Mouse (Mus musculus) left cerebral cortex, postnatal 14 days (tissue): ENCODE measurements at regions not wholly inside any gene's neighbourhood (a gene's known extent, or its start where the extent isn't known, plus 50 kb on each side); places are given as distances from the start of the nearest gene placed in this dataset.
"Not testable (repeated sequence)": the region's sequence is repeated elsewhere in the genome, so short reads cannot be mapped to it uniquely, and the experiment has no call there.

Experiments used
- DNase-seq, 2 experiments: peaks; one replicate each; pipeline ENCODE4 v3.0.0; 2021 to 2022; ENCODE audit warnings: low spot score in 2 of 2, mixed read lengths in 1 of 2
- intact Hi-C: fragments of 180-260 bp; cut with DNase I; formaldehyde crosslinking; loops from one replicate; pipeline ENCODE4 v1.15.1; 2025
- microRNA-seq, 2 experiments: library from miRNA; unstranded; fragments of <30 nt; microRNA quantifications; one replicate each; pipeline ENCODE4 v1.2.0; 2022

DNA sequence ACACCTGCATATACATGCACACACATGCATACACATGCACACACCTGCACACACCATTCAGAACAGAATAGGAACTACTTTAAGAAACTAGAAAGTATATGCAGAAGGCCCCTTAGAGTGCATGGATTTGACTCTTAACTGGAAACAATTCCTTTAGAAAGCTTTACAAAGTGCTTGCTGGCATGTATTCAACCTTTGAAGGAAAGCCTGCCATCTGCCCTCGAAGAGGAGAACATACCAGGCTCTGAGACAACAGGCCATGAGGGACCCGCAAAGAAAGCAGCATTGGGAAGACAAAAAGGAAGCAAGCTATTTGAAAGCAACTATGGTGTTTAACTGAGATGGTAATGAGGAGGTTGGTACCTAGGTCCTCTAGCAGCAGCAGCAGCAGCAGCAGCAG is 74.0 kb upstream of the Spon1 start:
- intact Hi-C loops: no loop called here
- no peak for DNase-seq

DNA sequence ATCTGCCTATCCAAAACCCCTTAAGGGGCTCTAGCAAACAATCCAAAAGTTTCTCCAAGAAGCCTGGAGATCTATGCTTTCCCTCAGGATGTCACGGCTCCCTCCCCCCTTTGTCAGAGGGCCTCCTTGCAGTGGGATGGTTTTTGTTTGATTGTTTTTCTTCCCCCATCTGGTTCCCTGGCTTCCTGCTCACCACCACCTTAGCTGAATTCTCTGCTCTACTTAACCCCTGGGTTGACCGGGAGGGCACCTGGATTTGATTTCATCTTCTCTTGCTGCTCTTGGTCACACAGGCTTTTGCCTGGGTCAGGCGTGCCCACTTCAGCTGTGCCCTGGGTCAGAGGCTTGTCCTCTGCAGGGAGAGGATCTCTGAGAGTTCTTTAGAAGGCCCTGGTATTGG is 72.3 kb upstream of the Spon1 start:
- intact Hi-C loops: no loop called here
- DNase-seq: no peak

DNA sequence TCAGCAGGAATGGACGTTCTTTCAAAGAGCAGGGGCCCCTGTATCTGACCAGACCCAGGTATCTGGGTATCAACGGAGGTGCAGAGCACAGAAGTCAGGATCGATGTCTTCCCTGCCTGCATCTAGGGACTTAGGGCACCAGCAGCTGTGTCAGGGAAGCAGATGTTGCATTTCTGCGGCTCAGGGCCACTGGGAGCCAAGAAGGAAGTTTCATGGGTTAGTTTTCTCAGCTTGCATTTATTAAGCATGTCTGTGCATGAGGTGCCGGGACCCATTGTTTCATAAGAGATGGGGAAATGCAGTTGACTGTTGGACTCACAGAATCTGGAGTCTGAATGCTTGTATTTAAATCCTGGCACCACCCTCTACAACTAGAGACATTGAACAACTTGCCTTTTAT is 71.3 kb upstream of the Spon1 start:
- intact Hi-C loops: no loop called here

DNA sequence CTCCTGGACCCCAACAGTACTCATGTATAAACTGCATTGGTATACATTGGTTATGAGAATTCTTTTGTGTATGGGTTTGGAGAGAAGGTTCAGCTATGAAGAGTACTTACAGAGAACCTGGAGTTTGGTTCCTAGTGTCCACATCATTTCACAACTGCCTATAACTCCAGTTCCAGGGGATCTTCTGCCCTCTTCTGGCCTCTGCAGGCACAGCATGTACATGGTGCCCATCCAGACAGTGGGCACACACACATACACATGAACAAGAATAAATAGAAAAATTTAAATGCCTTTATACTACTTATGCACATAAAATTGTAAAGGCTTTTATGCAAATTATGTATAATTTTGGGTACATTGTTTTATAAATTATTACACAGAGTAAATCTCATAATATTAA is 59.9 kb upstream of the Spon1 start:
- intact Hi-C loops: no loop called here
- DNase-seq: no peak

More for the DNA sequence above, 71.3 kb upstream of the Spon1 start:
- DNase-seq: no peak

DNA sequence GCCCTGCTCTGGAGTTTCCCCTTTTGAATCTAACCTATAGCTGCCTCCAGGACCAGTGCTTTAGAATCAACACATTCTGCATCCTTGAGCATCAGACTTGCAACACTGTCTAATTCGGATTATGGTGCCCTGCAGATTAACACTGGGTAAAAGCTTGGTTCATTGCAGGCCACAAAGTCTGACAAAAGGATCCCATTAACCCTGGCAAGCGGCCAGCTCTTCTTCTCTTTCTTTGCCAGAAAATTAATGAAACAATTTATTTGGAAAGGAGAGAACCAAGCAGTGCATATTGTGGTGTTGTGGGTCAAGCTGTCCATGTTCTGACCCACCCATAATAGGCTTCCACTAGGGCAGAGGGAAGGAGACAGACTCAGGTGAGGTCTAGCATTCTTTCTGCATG is 58.2 kb upstream of the Spon1 start:
- intact Hi-C loops: no loop called here
- no peak for DNase-seq

DNA sequence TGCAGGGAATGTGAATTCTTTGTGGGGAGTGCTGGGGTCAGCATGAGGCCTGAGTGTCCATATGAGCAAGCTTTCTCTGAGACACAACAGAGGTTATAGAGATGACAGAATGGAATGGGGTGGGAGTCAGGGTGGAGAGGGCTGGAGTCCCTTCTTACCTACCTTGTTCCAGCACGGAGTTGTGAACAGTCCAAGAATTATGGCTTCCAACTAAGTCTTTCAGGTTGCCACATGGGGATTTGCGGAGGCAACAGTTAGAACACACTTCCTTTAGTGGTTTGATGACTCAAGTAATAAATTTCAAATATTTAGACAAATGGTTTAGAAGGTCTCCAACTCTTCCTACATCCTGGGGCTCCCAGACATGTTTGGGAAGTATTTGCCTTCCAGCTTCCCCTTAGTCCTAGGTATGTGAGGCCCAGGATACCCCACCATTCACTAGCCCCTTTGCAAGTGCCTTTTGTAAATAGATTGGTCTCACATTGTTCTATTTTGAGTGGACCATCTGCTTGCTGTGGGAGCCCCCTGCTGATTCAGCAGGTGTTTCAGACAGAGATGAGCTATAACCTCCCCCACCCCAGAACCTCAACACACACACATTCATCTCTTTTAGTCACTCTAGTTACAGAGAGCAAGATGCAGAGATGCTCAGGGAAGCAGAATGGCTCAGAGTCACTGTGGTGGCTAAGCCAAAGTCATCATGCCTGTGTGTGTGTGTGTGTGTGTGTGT is 55.1 kb upstream of the Spon1 start:
- intact Hi-C loops: no loop called here
- peak; percentile 13 to 23 for DNase-seq

DNA sequence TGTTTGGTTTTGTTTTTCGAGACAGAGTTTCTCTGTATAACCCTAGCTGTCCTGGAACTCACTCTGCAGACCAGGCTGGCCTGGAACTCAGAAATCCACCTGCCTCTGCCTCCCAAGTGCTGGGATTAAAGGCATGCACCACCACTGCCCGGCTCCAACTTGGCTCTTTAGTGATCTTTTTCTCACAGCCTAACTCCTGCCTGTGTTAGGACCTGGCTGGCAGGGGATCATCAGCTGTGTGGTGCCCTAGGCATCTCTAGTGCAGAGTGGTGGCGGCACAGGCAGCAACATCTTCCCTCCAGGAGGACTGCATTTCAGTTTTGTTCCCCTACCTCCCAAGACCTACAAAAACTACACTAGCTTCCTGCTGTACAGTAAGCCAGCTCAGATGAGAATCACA is 54.4 kb upstream of the Spon1 start:
- DNase-seq, intact Hi-C loops: not testable (repeated sequence)

Small RNA genes lying in the stretch of these regions (microRNA-seq; reads per million reads assigned to microRNA genes)
- 0 reads per million in 2 experiments for gene Gm23700
